Mouse (Mus musculus) adrenal gland, postnatal 0 days (tissue): ENCODE data around the gene Pdxp. TPM values are rescaled to one million over a fixed set of nuclear protein-coding genes. Genes with fewer than 3 reads are reported as not detected.

Source experiments
- microRNA-seq: library from miRNA; unstranded; fragments of <30 nt; microRNA quantifications from one replicate; pipeline ENCODE4, GENCODE M21; 2016; ENCODE audit warnings: borderline replicate concordance; ENCODE audit not compliant: insufficient number of aligned reads
- polyA plus RNA-seq: library from polyadenylated mRNA; unstranded; fragments of >200 nt; fragmentation: Nextera tagmentation; extraction: Ambion mirVana; gene quantifications from 2 replicates; pipeline ENCODE4 v1.2.1, GENCODE M21; 2015

Pdxp gene
- 12.9 and 20.5 TPM in 2 replicates for polyA plus RNA-seq

GRCm38 (mm10) chr15:78913632-78914090, at the start of gene Pdxp:
TSS of gene Pdxp (plus strand) at chr15:78913919.

GRCm38 (mm10) chr15:78876991-78877809, 36.5 kb upstream of the Pdxp start, which contains the start of gene Gga1:
TSS of gene Gga1 (plus strand) at chr15:78877190.

GRCm38 (mm10) chr15:78899409-78899739, 14.3 kb upstream of the Pdxp start, which contains the start of gene Gm49510:
TSS of gene Gm49510 (plus strand) at chr15:78899667.

GRCm38 (mm10) chr15:78899740-78900584, 13.8 kb upstream of the Pdxp start, which contains the start of gene Sh3bp1:
TSS of gene Sh3bp1 (plus strand) at chr15:78899768.

GRCm38 (mm10) chr15:78926021-78926919, 12.6 kb downstream of the Pdxp start, which contains the start of gene Lgals1:
TSS of gene Lgals1 (plus strand) at chr15:78926725.

GRCm38 (mm10) chr15:78934784-78935320, 21.1 kb downstream of the Pdxp start, which contains the start of gene Nol12:
TSS of gene Nol12 (plus strand) at chr15:78934933.

GRCm38 (mm10) chr15:78947657-78948056, 33.9 kb downstream of the Pdxp start, which contains the start of gene Triobp:
TSS of gene Triobp (plus strand) at chr15:78947724.

Small RNA genes lying within 50 kb of the gene (microRNA-seq; reads per million reads assigned to microRNA genes)
- not detected for gene Mir6955

Other genes with a start within 250 kb of the Pdxp start
- 0.25 and 0.41 TPM in 2 replicates for gene Elfn2, start 195.1 kb upstream of the Pdxp start, polyA plus RNA-seq
- 8.0 and 14.8 TPM in 2 replicates for gene Mfng, start 140.4 kb upstream of the Pdxp start, polyA plus RNA-seq
- gene Card10, start 110.9 kb upstream of the Pdxp start, polyA plus RNA-seq, result 1.8 and 3.0 TPM in 2 replicates
- gene Cdc42ep1, start 71.3 kb upstream of the Pdxp start, polyA plus RNA-seq, result 26.0 and 39.0 TPM in 2 replicates
- 5.1 and 5.2 TPM in 2 replicates for gene Lgals2, start 58.4 kb upstream of the Pdxp start, polyA plus RNA-seq
- gene Gga1, start 36.7 kb upstream of the Pdxp start, polyA plus RNA-seq, result 25.8 and 36.2 TPM in 2 replicates
- 0.10 and 0.24 TPM in 2 replicates for gene Gm49510, start 14.3 kb upstream of the Pdxp start, polyA plus RNA-seq
- gene Sh3bp1, start 14.2 kb upstream of the Pdxp start, polyA plus RNA-seq, result 17.5 and 18.7 TPM in 2 replicates
- 1,077 and 1,829 TPM in 2 replicates for gene Lgals1, start 12.8 kb downstream of the Pdxp start, polyA plus RNA-seq
- 44.6 and 49.4 TPM in 2 replicates for gene Nol12, start 21.0 kb downstream of the Pdxp start, polyA plus RNA-seq
- 55.0 and 55.2 TPM in 2 replicates for gene Triobp, start 33.8 kb downstream of the Pdxp start, polyA plus RNA-seq
- gene H1f0, start 114.5 kb downstream of the Pdxp start, polyA plus RNA-seq, result 516 and 524 TPM in 2 replicates
- gene Galr3, start 128.0 kb downstream of the Pdxp start, polyA plus RNA-seq, result 0.21 TPM in 1 of 2 replicates, not detected in the other
- gene Ankrd54, start 149.0 kb downstream of the Pdxp start, polyA plus RNA-seq, result 28.3 and 34.6 TPM in 2 replicates
- 96.0 and 149 TPM in 2 replicates for gene Eif3l, start 161.3 kb downstream of the Pdxp start, polyA plus RNA-seq
- gene Micall1, start 195.0 kb downstream of the Pdxp start, polyA plus RNA-seq, result 7.4 and 8.5 TPM in 2 replicates
- gene Polr2f, start 227.1 kb downstream of the Pdxp start, polyA plus RNA-seq, result 357 and 410 TPM in 2 replicates
- 14.0 and 14.2 TPM in 2 replicates for gene 1700088E04Rik, start 227.3 kb downstream of the Pdxp start, polyA plus RNA-seq